Mouse (Mus musculus): ENCODE measurements around the gene St6galnac3.

The St6galnac3 gene

GRCm38 (mm10) chr3:153513501-153514060, 211.4 kb downstream of the St6galnac3 start:
- DNase-seq (ENCODE audit: low spot score in 2 of 2), result no peak

- no peak for DNase-seq (ENCODE audit: low spot score in 2 of 2)
Measured at GRCm38 (mm10) chr3:153512545-153512944, 212.4 kb downstream of the St6galnac3 start.

GRCm38 (mm10) chr3:153511151-153511580, 213.8 kb downstream of the St6galnac3 start:
- no peak for DNase-seq (ENCODE audit: low spot score in 2 of 2)

GRCm38 (mm10) chr3:153510048-153510630, 214.8 kb downstream of the St6galnac3 start:
- DNase-seq (ENCODE audit: low spot score in 2 of 2), result no peak

GRCm38 (mm10) chr3:153509643-153510042, 215.3 kb downstream of the St6galnac3 start:
- DNase-seq (ENCODE audit: low spot score in 2 of 2), result no peak

- DNase-seq (ENCODE audit: low spot score in 2 of 2), result no peak
Measured at GRCm38 (mm10) chr3:153509029-153509428, 215.9 kb downstream of the St6galnac3 start.

GRCm38 (mm10) chr3:153508592-153508991, 216.4 kb downstream of the St6galnac3 start:
- DNase-seq (ENCODE audit: low spot score in 2 of 2), result no peak

- no peak for DNase-seq (ENCODE audit: low spot score in 2 of 2)
Measured at GRCm38 (mm10) chr3:153507599-153507998, 217.4 kb downstream of the St6galnac3 start.

- DNase-seq (ENCODE audit: low spot score in 2 of 2), result no peak
Measured at GRCm38 (mm10) chr3:153502488-153502887, 222.5 kb downstream of the St6galnac3 start.

- DNase-seq (ENCODE audit: low spot score in 2 of 2), result no peak
Measured at GRCm38 (mm10) chr3:153501333-153501877, 223.6 kb downstream of the St6galnac3 start.

- DNase-seq (ENCODE audit: low spot score in 2 of 2), result no peak
Measured at GRCm38 (mm10) chr3:153492986-153493385, 232.0 kb downstream of the St6galnac3 start.

- no peak for DNase-seq (ENCODE audit: low spot score in 2 of 2)
Measured at GRCm38 (mm10) chr3:153489718-153490117, 235.3 kb downstream of the St6galnac3 start.

GRCm38 (mm10) chr3:153488931-153489330, 236.0 kb downstream of the St6galnac3 start:
- no peak for DNase-seq (ENCODE audit: low spot score in 2 of 2)

GRCm38 (mm10) chr3:153485176-153485575, 239.8 kb downstream of the St6galnac3 start:
- DNase-seq (ENCODE audit: low spot score in 2 of 2), result no peak

GRCm38 (mm10) chr3:153484701-153485100, 240.3 kb downstream of the St6galnac3 start:
- DNase-seq (ENCODE audit: low spot score in 2 of 2), result no peak

- no peak for DNase-seq (ENCODE audit: low spot score in 2 of 2)
Measured at GRCm38 (mm10) chr3:153483691-153484090, 241.3 kb downstream of the St6galnac3 start.

- DNase-seq (ENCODE audit: low spot score in 2 of 2), result no peak
Measured at GRCm38 (mm10) chr3:153482098-153482497, 242.9 kb downstream of the St6galnac3 start.

- no peak for DNase-seq (ENCODE audit: low spot score in 2 of 2)
Measured at GRCm38 (mm10) chr3:153481012-153481411, 244.0 kb downstream of the St6galnac3 start.

GRCm38 (mm10) chr3:153480636-153481006, 244.4 kb downstream of the St6galnac3 start:
- no peak for DNase-seq (ENCODE audit: low spot score in 2 of 2)

GRCm38 (mm10) chr3:153480005-153480635, 244.9 kb downstream of the St6galnac3 start:
- DNase-seq (ENCODE audit: low spot score in 2 of 2), result no peak

- no peak for DNase-seq (ENCODE audit: low spot score in 2 of 2)
Measured at GRCm38 (mm10) chr3:153475919-153476318, 249.1 kb downstream of the St6galnac3 start.

- no peak for DNase-seq (ENCODE audit: low spot score in 2 of 2)
Measured at GRCm38 (mm10) chr3:153475461-153475860, 249.5 kb downstream of the St6galnac3 start.
